Mouse (Mus musculus) adipose tissue, adult 10 weeks (tissue): ENCODE data around the gene Ip6k3. TPM values are rescaled to one million over a fixed set of nuclear protein-coding genes. Genes with fewer than 3 reads are reported as not detected.

Experiments used
- polyA plus RNA-seq: library from polyadenylated mRNA; stranded (reverse); fragments of 350-450 nt; fragmentation: Illumina TruSeq; extraction: RNeasy Lipid Tissue Mini Kit (QIAGEN cat#74804); gene quantifications from one replicate; pipeline ENCODE4 v1.2.3, GENCODE M21; 2014; ENCODE audit warnings: low read depth, low replicate concordance

Ip6k3 gene
- 0.21 TPM for polyA plus RNA-seq

DNA sequence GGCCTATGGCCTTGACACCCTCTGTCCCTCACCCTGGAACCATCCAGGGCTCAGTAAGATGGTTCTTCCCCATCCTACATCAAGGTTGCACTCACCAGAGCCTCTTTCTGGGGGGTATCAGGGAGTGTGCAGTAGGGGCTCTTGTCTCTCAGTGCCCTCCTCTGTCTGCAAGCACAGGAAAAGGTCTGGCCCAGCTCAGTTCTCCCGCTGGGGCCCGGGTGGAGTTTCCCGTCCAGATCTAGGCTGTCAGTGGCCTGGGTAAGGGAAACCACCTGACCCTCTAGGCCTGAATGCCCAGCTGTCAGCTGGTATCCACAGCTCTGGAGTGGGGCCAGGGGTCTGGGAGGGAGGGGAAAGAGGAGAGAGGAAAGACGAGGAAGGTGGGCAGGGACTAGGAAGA lies at the start of gene Ip6k3:
Gene Ip6k3, minus strand, starts transcription at position 251 of the 400 bp plus-strand sequence.

DNA sequence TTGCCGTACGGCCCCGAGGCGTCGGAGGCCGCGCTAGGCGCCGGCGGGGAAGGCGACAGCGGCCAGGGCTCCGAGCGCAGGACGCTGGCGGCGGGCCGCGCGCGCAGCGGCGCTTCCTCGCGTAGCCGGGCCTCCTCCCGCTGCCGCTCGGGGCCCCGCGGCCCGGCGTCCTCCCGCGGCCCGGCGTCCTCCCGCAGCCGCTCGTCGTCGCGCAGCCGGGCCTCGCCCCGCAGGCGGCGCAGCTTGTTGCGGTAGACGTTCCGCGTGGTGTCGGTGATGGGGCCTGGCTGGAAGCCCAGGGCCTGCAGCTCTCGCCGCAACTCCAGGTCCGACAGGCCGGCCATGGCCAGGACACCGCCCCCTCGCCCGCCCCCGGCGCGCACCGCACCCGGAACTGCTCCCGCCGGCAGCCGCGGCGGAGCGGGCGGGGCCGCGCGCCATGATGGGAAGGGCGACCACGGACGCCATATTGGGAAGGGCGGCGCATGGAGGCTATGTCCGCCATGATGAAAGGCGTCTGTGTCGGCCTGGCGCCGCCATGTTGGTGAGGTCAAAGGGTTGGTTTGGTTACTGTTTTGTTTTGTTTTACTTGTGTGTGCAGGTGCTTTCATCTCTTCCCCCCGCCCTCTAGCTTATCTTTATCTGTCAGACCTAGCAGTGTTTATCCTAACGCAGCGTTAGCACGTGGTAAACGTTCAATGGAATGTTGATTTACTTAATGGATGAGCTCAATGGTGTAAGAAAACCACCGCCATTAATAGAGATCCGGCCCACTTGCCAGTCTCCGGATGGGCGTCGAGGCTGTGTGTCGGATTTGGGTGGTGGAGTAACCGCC lies 36.7 kb upstream of the Ip6k3 start, which contains the start of gene Lemd2:
Gene Lemd2, minus strand, starts transcription at position 395 of the 835 bp plus-strand sequence.

DNA sequence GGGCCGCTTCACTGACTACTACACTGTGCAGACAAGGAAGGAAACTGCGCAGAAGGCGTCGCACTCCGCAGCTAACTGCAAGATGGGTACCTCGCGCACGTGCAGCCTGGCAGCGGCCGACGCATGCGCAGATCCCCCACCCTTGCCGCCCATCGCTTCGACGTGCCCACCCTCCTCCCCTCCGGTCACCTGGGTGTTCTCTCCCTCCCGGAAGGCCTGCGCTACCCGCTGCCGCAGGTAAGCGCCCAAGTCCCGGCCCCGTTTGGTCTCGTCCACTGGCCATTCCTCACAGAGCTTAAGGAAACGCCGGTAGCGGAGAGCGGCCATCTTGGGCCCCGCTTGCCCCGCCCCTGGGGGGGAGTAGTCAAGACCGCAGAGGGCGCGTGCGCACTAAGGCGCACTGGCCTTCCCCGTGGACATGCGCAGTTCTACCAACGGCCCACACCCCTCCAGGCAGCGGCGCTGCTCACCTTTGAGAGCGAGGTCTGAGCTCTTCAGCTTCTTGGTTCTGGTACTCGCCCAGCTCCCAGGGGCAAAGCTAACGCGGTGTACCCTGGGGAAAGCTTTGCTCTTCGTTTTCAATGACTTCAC lies 33.9 kb downstream of the Ip6k3 start, which contains the start of gene Uqcc2:
Gene Uqcc2, minus strand, starts transcription at position 366 of the 591 bp plus-strand sequence.

Other genes starting within 250 kb of the Ip6k3 start
- gene Phf1, start 234.7 kb downstream of the Ip6k3 start, polyA plus RNA-seq = 39.7 TPM
- 95.4 TPM for gene Cuta, start 228.2 kb downstream of the Ip6k3 start, polyA plus RNA-seq
- 13.6 TPM for gene Syngap1, start 226.5 kb downstream of the Ip6k3 start, polyA plus RNA-seq
- 5.4 TPM for gene Zbtb9, start 194.6 kb downstream of the Ip6k3 start, polyA plus RNA-seq
- 19.8 TPM for gene Bak1, start 138.8 kb downstream of the Ip6k3 start, polyA plus RNA-seq
- 8.3 TPM for gene Itpr3, start 110.5 kb downstream of the Ip6k3 start, polyA plus RNA-seq
- gene Uqcc2, start 33.9 kb downstream of the Ip6k3 start, polyA plus RNA-seq = 120 TPM
- gene Lemd2, start 36.7 kb upstream of the Ip6k3 start, polyA plus RNA-seq = 41.9 TPM